Mouse (Mus musculus): Measurements from ENCODE around the gene Palm3. TPM values are rescaled to one million over a fixed set of nuclear protein-coding genes. Genes with fewer than 3 reads are reported as not detected.
"Not testable (repeated sequence)": the region's sequence is repeated elsewhere in the genome, so short reads cannot be mapped to it uniquely, and the experiment has no call there.

Gene Palm3
- total and polyA plus RNA-seq, 3 experiments: 0.13 to 0.77 (median 0.16) TPM

DNA sequence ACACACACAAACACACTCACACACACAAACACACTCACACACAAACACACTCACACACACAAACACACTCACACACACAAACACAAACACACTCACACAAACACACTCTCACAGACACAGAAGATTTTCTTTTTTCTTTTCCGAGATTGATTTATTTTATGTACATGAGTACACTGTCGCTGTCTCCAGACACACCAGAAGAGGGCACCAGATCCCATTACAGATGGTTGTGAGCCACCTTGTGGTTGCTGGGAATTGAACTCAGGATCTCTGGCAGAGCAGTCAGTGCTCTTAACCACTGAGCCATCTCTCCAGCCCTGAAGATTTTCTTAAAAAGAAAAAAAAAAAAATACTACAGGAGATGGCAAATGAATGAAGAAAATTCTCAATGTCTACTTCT lies 38.0 kb upstream of the Palm3 start:
- TF ChIP-seq CTCF (conservative IDR thresholded peaks at IDR 0.05 in 1 of 2, IDR thresholded peaks at IDR 0.05 in 1 of 2; ENCODE audit: low read depth in 2 of 2, low read length in 2 of 2): peak in 1 of 2 experiments; percentile 33; a peak in 1 of 4 replicates
- peaks cover 2 to 40% of the 10 kb centered on the region in 2 experiments; a peak in 3 of 4 replicates for H3K4me1 ChIP-seq (ENCODE audit: control insufficient read depth in 1 of 2, insufficient read depth in 2 of 2)
- H3K9me3 ChIP-seq (replicated peaks; ENCODE audit: low read length); H3K27me3 ChIP-seq (replicated peaks); DNase-seq (ENCODE audit: extremely low read depth); H3K79me2 ChIP-seq (replicated peaks; ENCODE audit: control insufficient read depth, extremely low read depth, insufficient read depth, poor library complexity, severe bottlenecking); H3K27ac ChIP-seq (ENCODE audit: insufficient read depth, low read depth); H3K4me2 ChIP-seq (ENCODE audit: insufficient read depth, low read depth, poor library complexity, severe bottlenecking); H3K4me3 ChIP-seq (replicated peaks in 1 of 3; ENCODE audit: low read depth in 2 of 3, low read length in 2 of 3, poor library complexity in 1 of 3); dilution Hi-C loops (cut with MboI; ENCODE audit: extremely low pct_ligation_motif_present, extremely low pct_unique_long_range_greater_than_20kb, low sequenced_read_pairs); H3K9ac ChIP-seq (ENCODE audit: insufficient read depth, low read depth); in situ Hi-C loops (cut with MboI; ENCODE audit: low pct_ligation_motif_present, low pct_unique_long_range_greater_than_20kb, low sequenced_read_pairs): not testable (repeated sequence)
- H3K36me3 ChIP-seq (replicated peaks in 1 of 2; ENCODE audit: control insufficient read depth in 1 of 2, insufficient read depth in 1 of 2, low read length in 1 of 2): peaks cover 34 to 71% of the 10 kb centered on the region in 2 experiments

DNA sequence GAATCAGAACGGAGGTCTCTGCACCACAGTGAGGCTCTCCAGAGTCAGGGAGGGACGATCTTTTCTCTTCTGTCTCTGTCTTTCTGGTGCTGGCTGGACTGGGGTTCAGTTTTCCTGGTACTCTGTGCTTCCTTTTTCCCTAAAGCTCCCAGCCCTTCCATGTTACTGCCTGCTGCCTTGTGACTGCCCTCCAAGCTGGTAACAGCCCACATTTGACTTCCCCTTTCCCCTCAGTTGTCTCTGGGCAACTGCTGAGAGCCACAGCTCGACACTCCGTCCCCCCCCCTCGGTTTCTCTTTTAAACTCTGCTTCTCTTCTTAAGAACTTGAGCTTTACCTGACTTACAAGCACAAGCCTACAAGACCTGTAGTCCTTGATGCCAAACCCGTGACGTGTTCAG lies 32.0 kb upstream of the Palm3 start:
- no peaks in the 10 kb centered on the region for H3K79me2 ChIP-seq (replicated peaks; ENCODE audit: control insufficient read depth, extremely low read depth, insufficient read depth, poor library complexity, severe bottlenecking)
- H3K4me1 ChIP-seq (ENCODE audit: control insufficient read depth in 1 of 2, insufficient read depth in 2 of 2): peaks cover 0 to 40% of the 10 kb centered on the region in 2 experiments; a peak in 2 of 4 replicates
- peaks cover 34 to 63% of the 10 kb centered on the region in 2 experiments for H3K36me3 ChIP-seq (replicated peaks in 1 of 2; ENCODE audit: control insufficient read depth in 1 of 2, insufficient read depth in 1 of 2, low read length in 1 of 2)
- no peak overlapping the region for H3K4me3 ChIP-seq (replicated peaks in 1 of 3; ENCODE audit: low read depth in 2 of 3, low read length in 2 of 3, poor library complexity in 1 of 3)
- in situ Hi-C loops (cut with MboI; ENCODE audit: low pct_ligation_motif_present, low pct_unique_long_range_greater_than_20kb, low sequenced_read_pairs) (no loop called here), dilution Hi-C loops (cut with MboI; ENCODE audit: extremely low pct_ligation_motif_present, extremely low pct_unique_long_range_greater_than_20kb, low sequenced_read_pairs) (no loop called here)
- no peak overlapping the region for H3K27ac ChIP-seq (ENCODE audit: insufficient read depth, low read depth)
- H3K9me3 ChIP-seq (replicated peaks; ENCODE audit: low read length): no peaks in the 10 kb centered on the region
- TF ChIP-seq MAFK (IDR thresholded peaks at IDR 0.05; ENCODE audit: insufficient replicate concordance, low read length) (no peak), E2F4 (IDR thresholded peaks at IDR 0.05; ENCODE audit: insufficient replicate concordance, low read depth, low read length) (no peak), POLR2A (IDR thresholded peaks at IDR 0.05; ENCODE audit: low read depth, low read length) (no peak), NRF1 (IDR thresholded peaks at IDR 0.05; ENCODE audit: low read depth, low read length) (no peak), MAZ (IDR thresholded peaks at IDR 0.05; ENCODE audit: low read depth, low read length) (no peak), CTCF (conservative IDR thresholded peaks at IDR 0.05 in 1 of 2, IDR thresholded peaks at IDR 0.05 in 1 of 2; ENCODE audit: low read depth in 2 of 2, low read length in 2 of 2) (no peak), HCFC1 (IDR thresholded peaks at IDR 0.05; ENCODE audit: low read depth, low read length) (no peak), GABPA (IDR thresholded peaks at IDR 0.05; ENCODE audit: insufficient replicate concordance, low read depth, low read length) (no peak), RAD21 (IDR thresholded peaks at IDR 0.05; ENCODE audit: low read depth, low read length) (no peak), SMC3 (IDR thresholded peaks at IDR 0.05; ENCODE audit: low read depth, low read length) (no peak), JUND (conservative IDR thresholded peaks at IDR 0.05; ENCODE audit: low read depth, low read length) (no peak), MYC (IDR thresholded peaks at IDR 0.05; ENCODE audit: low read depth, low read length) (no peak), POLR2AphosphoS2 (IDR thresholded peaks at IDR 0.05; ENCODE audit: low read depth, low read length) (no peak), USF2 (conservative IDR thresholded peaks at IDR 0.05; ENCODE audit: low read depth, low read length) (no peak), KAT2A (IDR thresholded peaks at IDR 0.05; ENCODE audit: insufficient replicate concordance, low read length) (no peak), ZKSCAN1 (IDR thresholded peaks at IDR 0.05; ENCODE audit: borderline replicate concordance, low read depth, low read length) (no peak), NELFE (IDR thresholded peaks at IDR 0.05; ENCODE audit: low read depth, low read length) (no peak)
- no peak overlapping the region for H3K9ac ChIP-seq (ENCODE audit: insufficient read depth, low read depth)
- no peak for DNase-seq (ENCODE audit: extremely low read depth)
- no peak overlapping the region for H3K4me2 ChIP-seq (ENCODE audit: insufficient read depth, low read depth, poor library complexity, severe bottlenecking)
- no peaks in the 10 kb centered on the region for H3K27me3 ChIP-seq (replicated peaks)
